Mouse (Mus musculus) kidney, embryonic 15.5 days (tissue): ENCODE measurements at regions not wholly inside any gene's neighbourhood (a gene's known extent, or its start where the extent isn't known, plus 50 kb on each side); places are given as distances from the start of the nearest gene placed in this dataset.
A peak's percentile ranks its signal among the peaks of the same experiment; 100 is the strongest.

Experiments used
- ATAC-seq: fragments of 200-750 bp; cut with Nextera tagmentation; replicated peaks from 2 replicates; pipeline ENCODE4 v1.8.0; 2017; ENCODE audit warnings: moderate TSS enrichment; ENCODE audit not compliant: low FRiP score
- H3K27ac ChIP-seq: fragments of 300-500 bp; sonication (generic); 2 replicates; pipeline ENCODE4 v1.5.1; 2015; ENCODE audit warnings: mild to moderate bottlenecking, inconsistent platforms
- H3K27me3 ChIP-seq: fragments of 300-500 bp; sonication (generic); 2 replicates; pipeline ENCODE4 v1.6.1; 2015; ENCODE audit warnings: inconsistent platforms
- H3K36me3 ChIP-seq: fragments of 300-500 bp; sonication (generic); 2 replicates; pipeline ENCODE4 v1.6.1; 2015; ENCODE audit warnings: inconsistent platforms
- H3K4me1 ChIP-seq: fragments of 300-500 bp; sonication (generic); 2 replicates; pipeline ENCODE4 v1.6.1; 2015; ENCODE audit warnings: inconsistent platforms
- H3K4me2 ChIP-seq: fragments of 300-500 bp; sonication (generic); 2 replicates; pipeline ENCODE4 v1.6.1; 2015; ENCODE audit warnings: moderate library complexity, mild to moderate bottlenecking, inconsistent platforms
- H3K4me3 ChIP-seq: fragments of 300-500 bp; sonication (generic); replicated peaks from 2 replicates; pipeline ENCODE4 v1.5.1; 2015; ENCODE audit warnings: mild to moderate bottlenecking, inconsistent platforms
- H3K9ac ChIP-seq: fragments of 300-500 bp; sonication (generic); 2 replicates; pipeline ENCODE4 v1.6.1; 2015; ENCODE audit warnings: mild to moderate bottlenecking, inconsistent platforms
- H3K9me3 ChIP-seq: fragments of 300-500 bp; sonication (generic); replicated peaks from 2 replicates; pipeline ENCODE4 v1.6.1; 2016; ENCODE audit warnings: inconsistent platforms
- WGBS: fragments of 180-500 bp; shearing (Covaris S2); methylation state at CpG from one replicate; pipeline ENCODE4 v1.1.7; 2015; ENCODE audit warnings: mixed read lengths; 5-methylcytosine and 5-hydroxymethylcytosine counted together

DNA sequence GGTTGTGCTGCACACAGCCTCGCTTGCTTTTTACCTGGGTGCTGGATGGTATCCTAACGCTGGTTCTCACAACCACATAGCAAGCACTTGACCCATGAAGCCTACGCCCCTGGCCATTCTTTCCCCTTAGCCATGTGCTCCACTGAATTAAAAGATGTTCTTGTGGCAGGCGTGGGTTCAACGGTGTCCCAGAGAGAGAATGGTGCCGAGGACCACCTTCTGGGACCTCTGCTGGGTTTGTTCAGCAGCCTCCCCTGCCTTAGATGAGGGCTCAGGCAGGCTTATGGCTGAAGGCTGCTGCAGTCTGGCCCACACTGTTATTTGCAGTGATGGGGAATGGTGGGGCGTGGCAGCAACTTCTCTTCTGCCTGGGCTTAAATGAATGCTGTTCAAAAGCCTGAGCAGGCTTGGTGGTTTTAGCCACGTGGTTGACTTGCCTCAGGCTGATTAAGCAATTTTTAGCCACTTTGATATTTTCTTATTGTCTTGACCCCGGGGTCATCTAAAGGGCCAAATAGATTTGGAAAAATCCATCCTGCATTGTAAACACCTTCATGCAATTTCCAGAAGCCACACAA, 119.5 kb upstream of the Tbca start:
- 67% methylated on average over 9 of the region's 9 CpGs for WGBS
- no peak overlapping the region for H3K27ac ChIP-seq
- ATAC-seq, result no peak
- H3K9me3 ChIP-seq, result no peaks in the 10 kb centered on the region
- no peaks in the 10 kb centered on the region for H3K4me1 ChIP-seq
- H3K9ac ChIP-seq, result no peak overlapping the region
- H3K27me3 ChIP-seq, result peaks cover 20% of the 10 kb centered on the region
- no peak overlapping the region for H3K4me2 ChIP-seq
- H3K36me3 ChIP-seq, result no peaks in the 10 kb centered on the region
- no peak overlapping the region for H3K4me3 ChIP-seq

DNA sequence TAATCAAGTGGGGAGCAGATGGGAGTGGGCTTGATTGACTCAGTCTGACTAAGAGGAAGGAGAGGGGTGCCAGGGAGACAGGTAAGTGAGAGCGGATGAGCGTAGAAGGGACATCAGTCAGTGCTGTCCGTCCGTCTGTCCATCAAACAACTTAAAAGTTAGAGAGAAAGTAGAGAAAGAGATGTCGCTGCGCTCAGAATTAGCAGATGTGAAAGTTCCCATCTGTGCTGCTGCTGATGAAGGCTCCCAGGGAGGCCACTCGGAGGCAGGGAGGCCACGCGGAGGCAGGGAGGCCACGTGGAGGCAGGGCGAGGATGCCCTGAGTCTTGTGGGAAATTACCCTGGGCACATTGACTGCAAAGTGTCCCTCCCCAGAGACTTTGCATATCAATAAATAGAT, 118.4 kb upstream of the Tbca start:
- Histone ChIP-seq H3K4me1 (no peaks in the 10 kb centered on the region), H3K36me3 (no peaks in the 10 kb centered on the region), H3K4me3 (no peak overlapping the region), H3K9ac (no peak overlapping the region), H3K27me3 (peaks cover 20% of the 10 kb centered on the region), H3K27ac (no peak overlapping the region), H3K4me2 (no peak overlapping the region), H3K9me3 (no peaks in the 10 kb centered on the region)
- ATAC-seq, result no peak
- 88% methylated on average over 11 of the region's 11 CpGs for WGBS

DNA sequence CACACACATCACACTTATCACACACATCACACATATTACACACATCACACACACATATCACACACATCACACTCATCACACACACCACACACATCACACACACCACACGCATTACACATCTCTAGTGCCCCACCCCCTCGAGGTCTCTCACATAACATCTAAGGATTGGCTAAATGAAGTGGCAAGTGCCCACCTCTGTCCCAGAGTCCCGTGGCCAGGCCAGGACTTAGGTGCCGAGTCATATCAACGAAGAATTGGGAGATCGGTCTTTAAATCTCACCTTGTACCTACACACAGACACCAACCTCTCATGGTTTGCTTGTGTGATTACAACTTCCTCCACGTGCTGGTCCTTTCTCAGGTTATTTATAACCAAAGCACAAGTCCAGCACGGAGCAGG, 117.7 kb upstream of the Tbca start:
- 83% methylated on average over 8 of the region's 8 CpGs for WGBS

DNA sequence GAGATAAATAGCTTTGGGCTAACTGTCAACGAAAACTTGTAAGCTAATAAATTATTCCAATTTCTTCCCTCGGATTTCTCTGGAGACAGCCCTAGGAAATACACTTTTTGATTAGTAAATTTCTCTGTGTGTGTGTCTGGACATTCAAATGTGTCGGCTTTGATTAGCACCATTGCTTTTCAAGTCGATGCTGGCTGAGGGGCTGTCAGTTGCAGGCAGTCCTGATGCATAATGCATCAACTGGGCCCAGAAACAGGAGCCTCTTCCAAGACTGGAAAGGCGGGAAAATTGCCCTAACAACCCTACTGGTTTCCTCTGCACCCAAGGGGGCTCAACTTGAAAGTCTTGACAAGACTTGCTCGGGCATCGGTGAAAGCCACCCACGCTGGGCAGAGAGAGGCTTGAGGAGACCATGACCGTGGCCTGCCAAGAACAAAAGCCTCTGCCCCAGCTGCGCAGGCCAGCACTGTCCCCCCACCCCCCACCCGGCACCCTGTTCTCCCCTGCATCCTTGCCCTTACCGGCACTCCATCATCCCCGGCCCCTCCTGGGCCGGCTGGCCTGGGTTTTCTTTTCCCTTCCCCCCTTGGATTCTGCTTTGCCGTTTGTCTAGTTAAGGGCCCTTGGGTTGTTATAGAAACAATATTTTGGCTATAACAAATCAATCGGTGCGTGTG, 108.1 kb upstream of the Tbca start:
- Histone ChIP-seq H3K27ac (no peak overlapping the region), H3K4me2 (peak overlapping the region; percentile 17; the same call in 1 of the 2 replicates), H3K9ac (no peak overlapping the region), H3K36me3 (no peaks in the 10 kb centered on the region), H3K9me3 (no peaks in the 10 kb centered on the region), H3K4me3 (no peak overlapping the region), H3K27me3 (peaks cover 32% of the 10 kb centered on the region), H3K4me1 (peaks cover 17% of the 10 kb centered on the region)
- no peak for ATAC-seq
- WGBS, result 11% methylated on average over 17 of the region's 17 CpGs

More for the DNA sequence above, 117.7 kb upstream of the Tbca start:
- no peak overlapping the region for H3K4me3 ChIP-seq
- H3K9me3 ChIP-seq, result no peaks in the 10 kb centered on the region
- H3K36me3 ChIP-seq, result no peaks in the 10 kb centered on the region
- no peak overlapping the region for H3K9ac ChIP-seq
- H3K4me2 ChIP-seq, result no peak overlapping the region
- H3K4me1 ChIP-seq, result no peaks in the 10 kb centered on the region
- ATAC-seq, result no peak
- H3K27ac ChIP-seq, result no peak overlapping the region
- peaks cover 25% of the 10 kb centered on the region for H3K27me3 ChIP-seq

DNA sequence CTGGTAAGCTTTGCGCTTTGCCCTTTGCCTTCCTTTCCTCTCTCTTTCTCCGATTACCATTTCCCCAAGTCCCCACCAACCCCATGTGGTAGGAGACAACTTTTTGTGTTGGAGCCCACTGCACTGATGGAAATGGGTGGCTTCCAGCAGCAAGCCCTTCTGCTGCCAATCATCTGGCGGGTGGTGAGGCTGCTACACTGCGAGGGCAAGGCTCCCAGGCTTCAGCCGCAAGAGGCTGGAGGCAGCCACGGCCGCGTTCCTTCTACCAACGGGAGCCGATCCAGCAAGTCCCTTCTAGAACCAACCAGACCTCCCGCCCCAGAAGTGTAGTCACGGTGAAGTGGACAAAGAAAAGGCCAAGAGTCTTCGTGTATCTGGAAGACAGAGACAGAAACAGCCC, 107.1 kb upstream of the Tbca start:
- WGBS, result 81% methylated on average over 13 of the region's 13 CpGs
- H3K9ac ChIP-seq, result no peak overlapping the region
- peaks cover 20% of the 10 kb centered on the region for H3K4me1 ChIP-seq
- ATAC-seq, result no peak
- H3K27ac ChIP-seq, result no peak overlapping the region
- H3K4me2 ChIP-seq, result no peak overlapping the region
- no peaks in the 10 kb centered on the region for H3K9me3 ChIP-seq
- H3K27me3 ChIP-seq, result peaks cover 37% of the 10 kb centered on the region
- H3K36me3 ChIP-seq, result no peaks in the 10 kb centered on the region
- H3K4me3 ChIP-seq, result no peak overlapping the region

DNA sequence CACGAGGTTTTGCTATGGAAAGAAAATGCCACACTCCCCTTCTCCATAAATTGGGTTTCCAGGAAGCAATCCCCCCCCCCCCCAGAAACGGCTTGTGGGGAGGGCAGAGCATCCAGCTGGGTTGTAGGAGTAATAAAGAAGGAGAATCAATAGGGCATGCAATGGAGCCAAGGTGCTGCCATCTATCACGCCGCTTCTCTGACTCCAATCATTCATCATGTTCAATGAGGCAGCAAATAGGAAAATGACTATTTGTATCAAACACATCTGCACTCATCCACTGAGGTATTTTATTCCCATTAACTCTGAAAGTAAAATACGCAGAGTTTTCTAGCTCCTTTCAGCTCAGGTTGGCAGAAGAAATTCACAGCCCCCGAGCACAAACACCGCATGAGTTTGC, 103.5 kb upstream of the Tbca start:
- Histone ChIP-seq H3K27ac (no peak overlapping the region), H3K9me3 (no peaks in the 10 kb centered on the region), H3K27me3 (peaks cover 44% of the 10 kb centered on the region), H3K4me2 (0 out of 2 replicates have a peak overlapping the region, but pooled peaks have one; percentile 16), H3K36me3 (no peaks in the 10 kb centered on the region), H3K9ac (no peak overlapping the region), H3K4me1 (peaks cover 20% of the 10 kb centered on the region), H3K4me3 (no peak overlapping the region)
- 25% methylated on average over 7 of the region's 7 CpGs for WGBS
- peak; percentile 69; the same call in 1 of the 2 replicates for ATAC-seq

DNA sequence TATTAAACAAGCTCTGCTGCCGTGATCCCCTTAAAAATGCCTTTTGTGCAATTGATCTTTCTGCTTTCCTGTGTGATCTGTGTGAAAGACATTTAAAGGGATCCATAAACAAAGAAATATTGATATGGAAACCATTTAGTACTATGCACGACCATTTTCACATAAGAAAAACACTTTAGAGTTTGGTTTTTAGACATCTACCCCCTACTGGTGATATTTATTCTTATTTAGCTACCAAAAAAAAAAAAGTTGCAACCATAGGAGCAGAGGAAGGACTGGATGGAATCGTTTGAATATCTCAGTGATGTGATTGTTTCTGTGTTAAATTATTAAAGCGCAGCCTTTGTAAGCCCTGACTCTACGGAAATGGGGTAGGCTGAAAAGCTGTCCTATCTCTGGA, 101.4 kb upstream of the Tbca start:
- Histone ChIP-seq H3K4me1 (peaks cover 8% of the 10 kb centered on the region; the same call in 1 of the 2 replicates), H3K27me3 (peaks cover 33% of the 10 kb centered on the region), H3K4me2 (no peak overlapping the region), H3K4me3 (no peak overlapping the region), H3K9ac (no peak overlapping the region), H3K9me3 (no peaks in the 10 kb centered on the region), H3K36me3 (no peaks in the 10 kb centered on the region), H3K27ac (no peak overlapping the region)
- 77% methylated on average over 5 of the region's 5 CpGs for WGBS
- no peak for ATAC-seq

DNA sequence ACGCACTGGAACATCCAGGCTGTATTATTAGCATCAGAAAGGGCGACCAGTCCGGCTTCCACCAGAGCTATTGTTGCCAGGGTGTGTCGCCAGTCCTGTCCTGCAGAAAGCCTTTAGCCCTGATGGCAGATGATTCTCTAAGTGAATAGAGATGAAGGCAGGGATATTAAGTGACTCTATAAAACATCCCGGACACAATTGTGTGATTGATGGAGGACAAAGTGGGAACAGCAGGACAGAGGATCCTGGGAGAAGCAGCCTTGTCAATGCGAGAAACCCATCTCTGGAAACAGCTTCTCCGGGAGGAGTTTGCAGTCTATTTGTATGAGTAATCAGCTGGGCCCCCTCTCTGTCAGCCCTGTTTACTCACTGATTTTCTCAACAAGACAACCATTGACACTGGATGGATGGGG, 82.1 kb upstream of the Tbca start:
- peaks cover 41% of the 10 kb centered on the region for H3K4me1 ChIP-seq
- no peak for ATAC-seq
- under 1% methylated on average over 7 of the region's 7 CpGs for WGBS

DNA sequence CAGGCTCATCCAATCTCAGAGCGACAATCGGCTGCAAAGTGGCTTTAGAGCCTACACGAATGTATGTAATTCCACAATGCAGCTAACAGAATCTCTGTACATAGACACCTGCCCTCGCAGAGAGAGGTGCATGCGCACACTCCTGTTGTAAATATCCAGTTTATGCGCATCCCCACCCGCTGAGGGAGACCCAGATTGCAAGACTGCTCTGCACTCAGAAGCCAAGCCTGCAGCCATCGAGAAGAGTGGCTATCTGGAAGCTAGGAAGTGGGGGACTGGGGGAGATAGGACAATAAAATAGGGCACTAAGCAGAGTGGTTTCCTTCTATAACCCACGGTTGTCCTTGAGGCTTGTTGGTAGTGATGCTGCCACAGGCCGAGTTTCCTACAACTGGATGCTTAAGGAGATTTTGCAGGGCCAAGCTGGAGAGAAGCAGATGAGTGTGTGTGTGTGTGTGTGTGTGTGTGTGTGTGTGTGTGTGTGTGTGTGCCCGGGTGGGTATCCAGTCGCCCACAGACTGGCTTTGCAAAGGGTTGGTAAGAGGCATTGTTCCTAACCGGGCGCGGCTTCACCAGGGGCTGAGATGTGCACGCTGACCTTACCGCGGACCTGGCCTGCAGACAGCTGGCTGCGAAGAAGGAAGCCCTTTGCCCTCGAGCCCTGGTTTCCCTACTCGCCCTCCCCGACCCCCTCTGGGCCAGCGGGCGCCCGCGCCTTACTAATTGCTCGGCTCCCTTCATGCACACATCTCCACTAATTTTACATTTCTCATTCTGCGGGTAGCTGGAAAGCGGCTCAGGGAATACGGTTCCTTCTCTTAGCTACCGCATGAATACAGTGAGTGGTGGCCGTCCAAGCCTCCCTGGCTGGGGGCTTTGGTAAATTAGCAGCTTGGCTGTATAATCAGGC, 81.1 kb upstream of the Tbca start:
- ATAC-seq, result no peak
- no peak overlapping the region for H3K4me2 ChIP-seq
- H3K27ac ChIP-seq, result no peak overlapping the region
- peaks cover 96% of the 10 kb centered on the region for H3K27me3 ChIP-seq
- WGBS, result 5% methylated on average over 32 of the region's 32 CpGs
- H3K9me3 ChIP-seq, result no peaks in the 10 kb centered on the region
- H3K4me1 ChIP-seq, result peaks cover 31% of the 10 kb centered on the region
- H3K4me3 ChIP-seq, result no peak overlapping the region
- H3K9ac ChIP-seq, result no peak overlapping the region
- H3K36me3 ChIP-seq, result no peaks in the 10 kb centered on the region

More for the DNA sequence above, 82.1 kb upstream of the Tbca start:
- Histone ChIP-seq H3K9ac (no peak overlapping the region), H3K4me3 (no peak overlapping the region), H3K36me3 (no peaks in the 10 kb centered on the region), H3K27ac (no peak overlapping the region), H3K4me2 (no peak overlapping the region), H3K9me3 (no peaks in the 10 kb centered on the region), H3K27me3 (peaks cover 96% of the 10 kb centered on the region)

DNA sequence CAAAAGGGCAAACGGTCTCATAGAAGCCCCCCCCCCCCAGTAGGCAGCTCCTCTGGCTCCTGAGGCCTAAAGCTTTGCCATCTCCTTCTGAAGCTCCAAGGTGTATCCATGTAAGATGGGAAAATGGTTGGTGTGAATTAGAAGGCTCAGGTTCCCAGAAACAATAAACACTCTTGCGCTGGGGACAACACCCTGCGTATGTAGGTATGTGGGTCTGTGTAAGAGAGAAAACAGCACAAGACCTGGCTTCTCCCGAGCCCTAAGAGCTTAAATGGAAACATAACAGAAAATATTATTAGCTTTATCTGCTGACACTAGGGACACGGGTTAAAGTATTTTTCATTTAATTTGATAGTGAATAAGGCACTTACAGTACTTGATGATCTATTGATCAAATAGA, 79.9 kb upstream of the Tbca start:
- peaks cover 20% of the 10 kb centered on the region for H3K4me1 ChIP-seq
- H3K27me3 ChIP-seq, result peaks cover 96% of the 10 kb centered on the region
- 34% methylated on average over 5 of the region's 5 CpGs for WGBS
- no peak overlapping the region for H3K4me3 ChIP-seq
- H3K27ac ChIP-seq, result no peak overlapping the region
- no peak for ATAC-seq
- H3K9me3 ChIP-seq, result no peaks in the 10 kb centered on the region
- no peak overlapping the region for H3K9ac ChIP-seq
- H3K36me3 ChIP-seq, result no peaks in the 10 kb centered on the region
- H3K4me2 ChIP-seq, result no peak overlapping the region

DNA sequence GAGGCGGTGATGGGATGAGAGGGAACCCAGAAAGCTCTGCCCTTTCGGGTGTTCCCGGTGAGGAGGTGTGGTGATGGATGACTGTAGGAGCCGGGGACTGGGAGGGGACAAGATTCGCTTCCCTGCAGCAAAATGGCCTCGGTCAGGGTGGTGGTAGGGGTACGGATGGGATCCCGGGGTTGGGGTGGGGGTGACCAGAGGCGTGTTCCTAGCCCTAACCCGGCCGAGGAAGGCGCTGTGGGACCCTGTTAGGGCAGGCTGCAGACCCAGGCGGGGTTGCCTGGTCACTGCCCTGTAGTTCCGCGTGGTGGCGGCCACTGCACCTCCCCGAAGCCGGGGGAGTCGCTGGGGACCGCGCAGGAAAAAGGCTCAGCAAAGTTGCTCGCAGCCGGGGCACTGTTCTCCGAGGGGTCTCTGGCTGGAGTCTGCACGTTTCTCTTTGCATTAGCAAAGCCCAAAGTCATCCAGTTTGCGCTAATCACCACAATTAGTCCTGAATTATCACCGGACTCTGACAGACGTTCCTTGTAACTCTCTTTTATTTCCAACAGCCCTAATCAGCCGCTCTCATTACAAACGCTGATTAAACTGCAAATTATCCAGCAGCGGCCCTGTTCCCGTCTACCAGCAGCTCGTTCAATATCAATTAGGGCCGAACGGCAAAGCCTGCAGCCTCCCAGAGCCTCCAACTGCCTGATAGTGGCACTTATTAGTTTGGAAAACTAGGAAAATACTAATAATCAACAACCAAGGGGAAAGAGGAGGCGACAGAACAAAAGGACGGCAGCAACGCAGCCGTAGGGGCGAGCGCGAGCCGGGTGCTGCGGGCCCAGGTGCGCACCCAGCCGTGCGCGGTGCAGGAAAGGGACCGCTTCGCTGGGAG, 78.8 kb upstream of the Tbca start:
- H3K4me1 ChIP-seq, result peaks cover 20% of the 10 kb centered on the region
- H3K4me2 ChIP-seq, result peak overlapping the region; percentile 58
- WGBS, result under 1% methylated on average over 50 of the region's 50 CpGs
- no peaks in the 10 kb centered on the region for H3K9me3 ChIP-seq
- H3K36me3 ChIP-seq, result no peaks in the 10 kb centered on the region
- H3K27me3 ChIP-seq, result peaks cover 96% of the 10 kb centered on the region
- H3K9ac ChIP-seq, result no peak overlapping the region
- ATAC-seq, result peak; percentile 71; the same call in 1 of the 2 replicates
- H3K4me3 ChIP-seq, result peak overlapping the region; percentile 34
- H3K27ac ChIP-seq, result no peak overlapping the region
